Mouse (Mus musculus): ENCODE measurements around the gene Tjp3.

- no peak for TF ChIP-seq CTCF (IDR thresholded peaks at IDR 0.05; ENCODE audit: extremely low read depth, insufficient read depth, low read length)
- TF ChIP-seq POLR2A (IDR thresholded peaks at IDR 0.05; ENCODE audit: extremely low read depth, insufficient read depth, low read length): no peak
Observed at GRCm38 (mm10) chr10:81303258-81303657, 11.9 kb upstream of the Tjp3 start.
